Mouse (Mus musculus) forebrain, embryonic 12.5 days (tissue): ENCODE results near the gene Col1a1. TPM values are rescaled to one million over a fixed set of nuclear protein-coding genes. Genes with fewer than 3 reads are reported as not detected.

Experiments
- ATAC-seq: fragments of 200-750 bp; cut with Nextera tagmentation; 2 replicates; pipeline ENCODE4 v1.8.0; 2017; ENCODE audit warnings: moderate TSS enrichment; ENCODE audit not compliant: low FRiP score
- H3K27ac ChIP-seq: fragments of 300-500 bp; sonication (generic); 2 replicates; pipeline ENCODE4 v1.5.1; 2016; ENCODE audit warnings: mild to moderate bottlenecking
- H3K27me3 ChIP-seq: fragments of 300-500 bp; sonication (generic); 2 replicates; pipeline ENCODE4 v1.6.1; 2016; ENCODE audit warnings: mild to moderate bottlenecking
- H3K36me3 ChIP-seq: fragments of 300-500 bp; sonication (generic); replicated peaks from 2 replicates; pipeline ENCODE4 v1.6.1; 2016; ENCODE audit warnings: mild to moderate bottlenecking
- H3K4me1 ChIP-seq: fragments of 300-500 bp; sonication (generic); 2 replicates; pipeline ENCODE4 v1.6.1; 2016
- H3K4me2 ChIP-seq: fragments of 300-500 bp; sonication (generic); 2 replicates; pipeline ENCODE4 v1.6.1; 2016; ENCODE audit warnings: mild to moderate bottlenecking, moderate library complexity
- H3K4me3 ChIP-seq: fragments of 300-500 bp; sonication (generic); replicated peaks from 2 replicates; pipeline ENCODE4 v1.5.1; 2016; ENCODE audit warnings: mild to moderate bottlenecking
- H3K9ac ChIP-seq: fragments of 300-500 bp; sonication (generic); 2 replicates; pipeline ENCODE4 v1.6.1; 2016; ENCODE audit warnings: mild to moderate bottlenecking
- H3K9me3 ChIP-seq: fragments of 300-500 bp; sonication (generic); 2 replicates; pipeline ENCODE4 v1.6.1; 2016
- WGBS: fragments of 180-500 bp; shearing (Covaris S2); methylation state at CpG from one replicate; pipeline ENCODE4 v1.1.7; 2016; 5-methylcytosine and 5-hydroxymethylcytosine counted together
- polyA plus RNA-seq: library from polyadenylated mRNA; unstranded; fragments of >200 nt; fragmentation: Nextera tagmentation; extraction: Ambion mirVana; gene quantifications from 2 replicates; pipeline ENCODE4 v1.2.1, GENCODE M21; 2016

Col1a1 gene
- polyA plus RNA-seq, 1 experiment from 2014 or later: 267 TPM

- Histone ChIP-seq H3K4me2 (peak overlapping the region; percentile 97), H3K4me3 (peak overlapping the region; percentile 96), H3K9me3 (no peaks in the 10 kb centered on the region), H3K4me1 (peaks cover 77% of the 10 kb centered on the region), H3K27ac (peak overlapping the region; percentile 94), H3K9ac (peak overlapping the region; percentile 94), H3K27me3 (no peaks in the 10 kb centered on the region), H3K36me3 (peaks cover 21% of the 10 kb centered on the region)
- ATAC-seq: no peak
- 1% methylated on average over 22 of the region's 22 CpGs for WGBS
Observed at GRCm38 (mm10) chr11:94992754-94993606, 57.0 kb downstream of the Col1a1 start.

- Histone ChIP-seq H3K4me1 (peaks cover 65% of the 10 kb centered on the region), H3K9me3 (no peaks in the 10 kb centered on the region), H3K9ac (peak overlapping the region; percentile 94), H3K4me3 (peak overlapping the region; percentile 96), H3K27ac (no peak overlapping the region), H3K36me3 (peaks cover 34% of the 10 kb centered on the region), H3K4me2 (peak overlapping the region; percentile 97), H3K27me3 (no peaks in the 10 kb centered on the region)
- ATAC-seq: no peak
- 63% methylated on average over 10 of the region's 10 CpGs for WGBS
Observed at GRCm38 (mm10) chr11:94994208-94994814, 58.3 kb downstream of the Col1a1 start.

GRCm38 (mm10) chr11:94994947-94995772 is 59.1 kb downstream of the Col1a1 start:
- WGBS: 87% methylated on average over 11 of the region's 11 CpGs
- H3K36me3 ChIP-seq: peaks cover 42% of the 10 kb centered on the region
- peak overlapping the region; percentile 97 for H3K4me2 ChIP-seq
- H3K27ac ChIP-seq: 0 out of 2 replicates have a peak overlapping the region, but pooled peaks have one; percentile 2
- H3K9ac ChIP-seq: peak overlapping the region; percentile 94; the same call in 1 of the 2 replicates
- no peaks in the 10 kb centered on the region for H3K27me3 ChIP-seq
- peak overlapping the region; percentile 96 for H3K4me3 ChIP-seq
- no peak for ATAC-seq
- no peaks in the 10 kb centered on the region for H3K9me3 ChIP-seq
- H3K4me1 ChIP-seq: peaks cover 62% of the 10 kb centered on the region

- Histone ChIP-seq H3K9me3 (no peaks in the 10 kb centered on the region), H3K9ac (no peak overlapping the region), H3K27ac (0 out of 2 replicates have a peak overlapping the region, but pooled peaks have one; percentile 2), H3K27me3 (no peaks in the 10 kb centered on the region), H3K4me2 (peak overlapping the region; percentile 97; the same call in 1 of the 2 replicates), H3K4me1 (peaks cover 66% of the 10 kb centered on the region), H3K4me3 (no peak overlapping the region), H3K36me3 (peaks cover 51% of the 10 kb centered on the region)
- WGBS: 87% methylated on average over 8 of the region's 8 CpGs
- ATAC-seq: no peak
Observed at GRCm38 (mm10) chr11:94996101-94996500, 60.1 kb downstream of the Col1a1 start.

GRCm38 (mm10) chr11:94996984-94997383 is 61.0 kb downstream of the Col1a1 start:
- H3K4me2 ChIP-seq: no peak overlapping the region
- no peak overlapping the region for H3K27ac ChIP-seq
- ATAC-seq: no peak
- peaks cover 70% of the 10 kb centered on the region for H3K4me1 ChIP-seq
- H3K27me3 ChIP-seq: no peaks in the 10 kb centered on the region
- peaks cover 58% of the 10 kb centered on the region for H3K36me3 ChIP-seq
- H3K9ac ChIP-seq: no peak overlapping the region
- H3K9me3 ChIP-seq: no peaks in the 10 kb centered on the region
- no peak overlapping the region for H3K4me3 ChIP-seq
- 92% methylated on average over 6 of the region's 6 CpGs for WGBS

- peaks cover 64% of the 10 kb centered on the region for H3K36me3 ChIP-seq
- no peaks in the 10 kb centered on the region for H3K27me3 ChIP-seq
- H3K9me3 ChIP-seq: no peaks in the 10 kb centered on the region
- H3K9ac ChIP-seq: no peak overlapping the region
- H3K27ac ChIP-seq: 0 out of 2 replicates have a peak overlapping the region, but pooled peaks have one; percentile 37
- no peak for ATAC-seq
- peaks cover 65% of the 10 kb centered on the region for H3K4me1 ChIP-seq
- no peak overlapping the region for H3K4me3 ChIP-seq
- 84% methylated on average over 5 of the region's 5 CpGs for WGBS
- no peak overlapping the region for H3K4me2 ChIP-seq
Observed at GRCm38 (mm10) chr11:94997596-94997995, 61.6 kb downstream of the Col1a1 start.

GRCm38 (mm10) chr11:94998041-94998531 is 62.1 kb downstream of the Col1a1 start:
- no peak for ATAC-seq
- Histone ChIP-seq H3K4me3 (no peak overlapping the region), H3K4me2 (no peak overlapping the region), H3K27me3 (no peaks in the 10 kb centered on the region), H3K36me3 (peaks cover 69% of the 10 kb centered on the region), H3K9me3 (no peaks in the 10 kb centered on the region), H3K27ac (0 out of 2 replicates have a peak overlapping the region, but pooled peaks have one; percentile 37), H3K4me1 (peaks cover 60% of the 10 kb centered on the region), H3K9ac (no peak overlapping the region)
- WGBS: 79% methylated on average over 16 of the region's 16 CpGs

GRCm38 (mm10) chr11:95000128-95000527 is 64.1 kb downstream of the Col1a1 start:
- Histone ChIP-seq H3K27me3 (no peaks in the 10 kb centered on the region), H3K9me3 (no peaks in the 10 kb centered on the region), H3K36me3 (peaks cover 89% of the 10 kb centered on the region), H3K4me1 (peaks cover 39% of the 10 kb centered on the region), H3K27ac (peak overlapping the region; percentile 83), H3K4me2 (peak overlapping the region; percentile 15), H3K9ac (no peak overlapping the region), H3K4me3 (no peak overlapping the region)
- ATAC-seq: no peak
- 76% methylated on average over 8 of the region's 8 CpGs for WGBS

- peak overlapping the region; percentile 15 for H3K4me2 ChIP-seq
- no peaks in the 10 kb centered on the region for H3K27me3 ChIP-seq
- no peak overlapping the region for H3K4me3 ChIP-seq
- H3K4me1 ChIP-seq: peaks cover 37% of the 10 kb centered on the region
- H3K9ac ChIP-seq: peak overlapping the region; percentile 14; the same call in 1 of the 2 replicates
- H3K36me3 ChIP-seq: peaks cover 94% of the 10 kb centered on the region
- no peaks in the 10 kb centered on the region for H3K9me3 ChIP-seq
- H3K27ac ChIP-seq: peak overlapping the region; percentile 83
- WGBS: 62% methylated on average over 4 of the region's 4 CpGs
- no peak for ATAC-seq
Observed at GRCm38 (mm10) chr11:95000548-95000947, 64.5 kb downstream of the Col1a1 start.

- WGBS: 2% methylated on average over 8 of the region's 8 CpGs
- H3K36me3 ChIP-seq: peaks cover 96% of the 10 kb centered on the region
- no peak overlapping the region for H3K4me3 ChIP-seq
- no peaks in the 10 kb centered on the region for H3K27me3 ChIP-seq
- ATAC-seq: peak; percentile 82
- H3K9ac ChIP-seq: peak overlapping the region; percentile 14; the same call in 1 of the 2 replicates
- no peaks in the 10 kb centered on the region for H3K9me3 ChIP-seq
- H3K4me1 ChIP-seq: peaks cover 37% of the 10 kb centered on the region
- peak overlapping the region; percentile 22; the same call in 1 of the 2 replicates for H3K4me2 ChIP-seq
- H3K27ac ChIP-seq: peak overlapping the region; percentile 83
Observed at GRCm38 (mm10) chr11:95001058-95001457, 65.0 kb downstream of the Col1a1 start.

GRCm38 (mm10) chr11:95001584-95002347 is 65.7 kb downstream of the Col1a1 start:
- Histone ChIP-seq H3K27ac (no peak overlapping the region), H3K9me3 (no peaks in the 10 kb centered on the region), H3K27me3 (no peaks in the 10 kb centered on the region), H3K9ac (no peak overlapping the region), H3K4me1 (peaks cover 36% of the 10 kb centered on the region), H3K36me3 (peaks cover 89% of the 10 kb centered on the region), H3K4me3 (no peak overlapping the region), H3K4me2 (no peak overlapping the region)
- 87% methylated on average over 21 of the region's 21 CpGs for WGBS
- no peak for ATAC-seq
